Mouse (Mus musculus) liver, adult 2 months (tissue): ENCODE measurements around the gene C1d.
A peak's percentile ranks its signal among the peaks of the same experiment; 100 is the strongest.

Source experiments
- CTCF ChIP-seq: fragments of 200-500 bp; IDR thresholded peaks from 2 replicates; pipeline ENCODE4 v1.5.1; 2011; ENCODE audit warnings: low read depth, low read length, control low read depth
- POLR2A ChIP-seq: fragments of 200-500 bp; IDR thresholded peaks from 2 replicates; pipeline ENCODE4 v1.6.1; 2011; ENCODE audit warnings: low read length, control low read depth; ENCODE audit not compliant: insufficient read depth; ENCODE audit errors: extremely low read depth

DNA sequence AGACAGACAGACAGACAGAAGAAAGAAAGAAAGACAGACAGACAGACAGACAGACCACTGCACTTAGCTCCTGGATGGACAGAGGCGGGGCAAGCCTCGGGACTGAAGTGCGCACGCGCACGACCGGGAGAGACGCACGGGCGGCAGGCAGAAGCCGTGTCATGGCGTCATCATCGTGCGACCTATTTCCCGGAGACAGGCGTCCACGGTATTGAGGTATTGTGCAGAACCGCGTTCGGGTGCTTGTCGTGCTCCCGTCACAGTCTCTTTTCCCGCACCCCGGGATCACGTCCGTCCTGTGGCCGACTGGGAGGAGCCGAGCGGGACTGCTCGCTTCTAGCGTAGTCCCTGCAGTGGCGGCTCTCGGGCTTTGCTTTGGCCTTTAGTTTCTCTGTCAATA lies at the start of gene C1d:
- no peak for TF ChIP-seq CTCF
- TF ChIP-seq POLR2A: peak; percentile 59; the same call in 1 of the 2 replicates
